Mouse (Mus musculus): ENCODE measurements at regions not wholly inside any gene's neighbourhood (a gene's known extent, or its start where the extent isn't known, plus 50 kb on each side); places are given as distances from the start of the nearest gene placed in this dataset.

- ATAC-seq (replicated peaks; ENCODE audit: poor library complexity), result no peak
These were observed 719.3 kb downstream of the Tns3 start for GRCm38 (mm10) chr11:7944956-7945515.

- no peak for ATAC-seq (replicated peaks; ENCODE audit: poor library complexity)
These were observed 720.0 kb downstream of the Tns3 start for GRCm38 (mm10) chr11:7944373-7944772.

GRCm38 (mm10) chr11:7933611-7934010, 719.9 kb upstream of the Igfbp3 start:
- no peak for ATAC-seq (replicated peaks; ENCODE audit: poor library complexity)

GRCm38 (mm10) chr11:7932638-7933037, 718.9 kb upstream of the Igfbp3 start:
- ATAC-seq (replicated peaks; ENCODE audit: poor library complexity), result no peak

- ATAC-seq (replicated peaks; ENCODE audit: poor library complexity), result no peak
These were observed 717.5 kb upstream of the Igfbp3 start for GRCm38 (mm10) chr11:7931064-7931797.

- no peak for ATAC-seq (replicated peaks; ENCODE audit: poor library complexity)
These were observed 714.0 kb upstream of the Igfbp3 start for GRCm38 (mm10) chr11:7927676-7928075.

- ATAC-seq (replicated peaks; ENCODE audit: poor library complexity), result no peak
These were observed 698.3 kb upstream of the Igfbp3 start for GRCm38 (mm10) chr11:7912036-7912435.

- no peak for ATAC-seq (replicated peaks; ENCODE audit: poor library complexity)
These were observed 686.5 kb upstream of the Igfbp3 start for GRCm38 (mm10) chr11:7900266-7900665.

GRCm38 (mm10) chr11:7898204-7898603, 684.5 kb upstream of the Igfbp3 start:
- no peak for ATAC-seq (replicated peaks; ENCODE audit: poor library complexity)

- ATAC-seq (replicated peaks; ENCODE audit: poor library complexity), result no peak
These were observed 666.8 kb upstream of the Igfbp3 start for GRCm38 (mm10) chr11:7880506-7880905.

- no peak for ATAC-seq (replicated peaks; ENCODE audit: poor library complexity)
These were observed 650.4 kb upstream of the Igfbp3 start for GRCm38 (mm10) chr11:7864116-7864515.

- ATAC-seq (replicated peaks; ENCODE audit: poor library complexity), result no peak
These were observed 650.0 kb upstream of the Igfbp3 start for GRCm38 (mm10) chr11:7863711-7864110.

GRCm38 (mm10) chr11:7862547-7862946, 648.8 kb upstream of the Igfbp3 start:
- no peak for ATAC-seq (replicated peaks; ENCODE audit: poor library complexity)

GRCm38 (mm10) chr11:7852612-7853011, 638.9 kb upstream of the Igfbp3 start:
- no peak for ATAC-seq (replicated peaks; ENCODE audit: poor library complexity)

GRCm38 (mm10) chr11:7838311-7839237, 624.9 kb upstream of the Igfbp3 start:
- ATAC-seq (replicated peaks; ENCODE audit: poor library complexity), result no peak

- no peak for ATAC-seq (replicated peaks; ENCODE audit: poor library complexity)
These were observed 623.8 kb upstream of the Igfbp3 start for GRCm38 (mm10) chr11:7837486-7837885.

GRCm38 (mm10) chr11:7834151-7834550, 620.4 kb upstream of the Igfbp3 start:
- ATAC-seq (replicated peaks; ENCODE audit: poor library complexity), result no peak

- no peak for ATAC-seq (replicated peaks; ENCODE audit: poor library complexity)
These were observed 618.7 kb upstream of the Igfbp3 start for GRCm38 (mm10) chr11:7832376-7832775.

GRCm38 (mm10) chr11:7829770-7830169, 616.0 kb upstream of the Igfbp3 start:
- ATAC-seq (replicated peaks; ENCODE audit: poor library complexity), result no peak

- ATAC-seq (replicated peaks; ENCODE audit: poor library complexity), result no peak
These were observed 614.3 kb upstream of the Igfbp3 start for GRCm38 (mm10) chr11:7828001-7828400.

GRCm38 (mm10) chr11:7827402-7827801, 613.7 kb upstream of the Igfbp3 start:
- ATAC-seq (replicated peaks; ENCODE audit: poor library complexity), result no peak

- ATAC-seq (replicated peaks; ENCODE audit: poor library complexity), result no peak
These were observed 602.0 kb upstream of the Igfbp3 start for GRCm38 (mm10) chr11:7815750-7816149.
